Mouse (Mus musculus) spleen, adult 2 months (tissue): ENCODE data around the gene Dst. TPM values are rescaled to one million over a fixed set of nuclear protein-coding genes. Genes with fewer than 3 reads are reported as not detected.

Experiments used
- DNase-seq, 2 experiments: peaks; one replicate each; pipeline versions ENCODE4 v3.0.0 to v3.0.0-alpha.2; 2012 to 2021; ENCODE audit warnings: low spot score in 2 of 2, low read depth in 1 of 2
- H3K27ac ChIP-seq: fragments of 200-500 bp; 2 replicates; pipeline ENCODE4 v1.5.1; 2012; ENCODE audit warnings: low read length, inconsistent platforms; ENCODE audit not compliant: insufficient read depth
- H3K27me3 ChIP-seq: fragments of 200-500 bp; 2 replicates; pipeline ENCODE4 v1.6.1; 2012; ENCODE audit warnings: mild to moderate bottlenecking, moderate library complexity, low read length, inconsistent platforms; ENCODE audit not compliant: control insufficient read depth, insufficient read depth
- H3K36me3 ChIP-seq: fragments of 200-500 bp; 2 replicates; pipeline ENCODE4 v1.6.1; 2012; ENCODE audit warnings: mild to moderate bottlenecking, low read length, inconsistent platforms; ENCODE audit not compliant: control insufficient read depth, insufficient read depth
- H3K4me1 ChIP-seq: fragments of 200-500 bp; 2 replicates; pipeline ENCODE4 v1.6.1; 2011; ENCODE audit warnings: inconsistent platforms; ENCODE audit not compliant: control insufficient read depth, insufficient read depth, insufficient read length
- H3K4me3 ChIP-seq: fragments of 200-500 bp; 2 replicates; pipeline ENCODE4 v1.5.1; 2011; ENCODE audit warnings: mild to moderate bottlenecking, inconsistent platforms; ENCODE audit not compliant: insufficient read depth, insufficient read length; ENCODE audit errors: extremely low read depth
- CTCF ChIP-seq: fragments of 200-500 bp; IDR thresholded peaks from 2 replicates; pipeline ENCODE4 v1.5.1; 2011; ENCODE audit warnings: mild to moderate bottlenecking, inconsistent platforms; ENCODE audit not compliant: insufficient read depth, insufficient read length, insufficient replicate concordance; ENCODE audit errors: extremely low read depth
- POLR2A ChIP-seq: fragments of 200-500 bp; IDR thresholded peaks from 2 replicates; pipeline ENCODE4 v1.6.1; 2011; ENCODE audit warnings: low read depth, low read length, inconsistent platforms
- WGBS: fragments of 180-500 bp; shearing (Covaris S2); methylation state at CpG from one replicate; pipeline ENCODE4 v1.1.7; 2018; 5-methylcytosine and 5-hydroxymethylcytosine counted together
- polyA plus RNA-seq: library from polyadenylated mRNA; depleted of rRNA; stranded (reverse); fragments of >200 nt; gene quantifications from 2 replicates; pipeline ENCODE4 v1.2.3, GENCODE M21; 2012

Gene Dst
- polyA plus RNA-seq, 1 experiment: 7.6 TPM

DNA sequence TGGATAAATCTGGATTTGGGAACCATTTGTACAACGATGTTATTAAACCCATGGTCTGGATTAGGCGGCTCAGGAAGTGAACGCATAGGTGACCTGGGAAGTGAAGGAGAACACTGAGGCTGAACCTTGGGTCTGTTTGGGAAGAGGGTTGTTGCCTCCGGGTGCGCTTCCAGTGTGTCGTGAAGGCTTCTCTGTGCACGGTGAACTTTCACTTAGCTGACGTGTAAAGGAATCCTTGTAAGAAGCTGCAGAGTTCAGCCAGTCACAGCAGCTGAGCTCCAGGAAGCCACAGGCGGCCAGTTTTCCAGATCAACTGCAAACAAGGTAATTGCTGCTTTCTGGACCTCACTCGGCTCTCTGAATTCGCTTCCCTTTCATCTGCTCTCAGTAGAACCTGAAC is 66.4 kb downstream of the Dst start:
- WGBS: 86% methylated on average over 11 of the region's 11 CpGs
- DNase-seq: no peak
- TF ChIP-seq CTCF (no peak), POLR2A (no peak)

DNA sequence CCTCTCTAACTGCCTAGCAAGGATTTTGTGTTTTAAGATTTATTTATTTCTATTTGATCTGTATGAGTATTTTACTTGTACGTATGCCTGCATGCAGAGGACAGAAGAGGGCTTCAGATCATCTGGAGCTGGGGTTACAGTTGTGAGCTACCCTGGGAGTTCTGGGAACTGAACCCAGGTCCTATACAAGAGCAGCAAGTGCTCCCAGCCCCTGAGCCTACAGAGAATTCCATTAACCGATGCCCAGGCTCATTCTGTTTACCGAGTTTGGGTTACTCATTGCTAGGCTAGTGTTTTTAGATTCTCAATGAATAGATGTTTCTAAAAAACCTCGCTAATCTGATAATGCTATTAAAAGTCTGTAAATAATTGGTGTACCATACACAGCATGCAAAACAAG is 67.3 kb downstream of the Dst start:
- Histone ChIP-seq H3K4me3 (no peak overlapping the region), H3K4me1 (no peaks in the 10 kb centered on the region), H3K27me3 (no peaks in the 10 kb centered on the region), H3K36me3 (no peaks in the 10 kb centered on the region), H3K27ac (no peak overlapping the region)
- no peak for TF ChIP-seq CTCF
- TF ChIP-seq POLR2A: no peak
- WGBS: 85% methylated on average over 4 of the region's 4 CpGs
- DNase-seq: no peak

More for the DNA sequence above, 66.4 kb downstream of the Dst start:
- H3K4me1 ChIP-seq: no peaks in the 10 kb centered on the region
- H3K27ac ChIP-seq: no peak overlapping the region
- H3K4me3 ChIP-seq: no peak overlapping the region
- no peaks in the 10 kb centered on the region for H3K36me3 ChIP-seq
- H3K27me3 ChIP-seq: no peaks in the 10 kb centered on the region

DNA sequence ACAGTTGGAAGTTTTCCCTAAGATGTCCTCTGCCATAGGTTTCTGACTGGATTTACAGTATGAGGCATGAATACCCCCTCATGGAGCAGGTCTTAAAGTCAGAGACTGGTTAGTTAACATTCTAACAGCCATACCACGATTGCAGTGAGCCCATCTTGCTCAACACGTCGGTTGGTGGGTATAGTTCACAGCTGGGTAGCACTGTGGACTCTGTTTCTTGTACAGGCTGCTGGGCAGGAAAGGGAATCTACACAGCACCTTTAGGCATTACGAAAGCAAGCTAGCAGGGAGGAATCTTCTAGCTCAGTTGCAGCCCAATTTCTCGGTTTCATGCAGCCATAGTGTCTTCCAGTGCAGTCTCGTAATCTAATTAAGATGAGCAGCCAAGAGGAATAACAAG is 69.8 kb downstream of the Dst start:
- no peak for DNase-seq
- H3K4me1 ChIP-seq: no peaks in the 10 kb centered on the region
- H3K4me3 ChIP-seq: no peak overlapping the region
- H3K36me3 ChIP-seq: no peaks in the 10 kb centered on the region
- no peak overlapping the region for H3K27ac ChIP-seq
- no peaks in the 10 kb centered on the region for H3K27me3 ChIP-seq
- TF ChIP-seq CTCF (no peak), POLR2A (no peak)
- WGBS: 87% methylated on average over 6 of the region's 6 CpGs

DNA sequence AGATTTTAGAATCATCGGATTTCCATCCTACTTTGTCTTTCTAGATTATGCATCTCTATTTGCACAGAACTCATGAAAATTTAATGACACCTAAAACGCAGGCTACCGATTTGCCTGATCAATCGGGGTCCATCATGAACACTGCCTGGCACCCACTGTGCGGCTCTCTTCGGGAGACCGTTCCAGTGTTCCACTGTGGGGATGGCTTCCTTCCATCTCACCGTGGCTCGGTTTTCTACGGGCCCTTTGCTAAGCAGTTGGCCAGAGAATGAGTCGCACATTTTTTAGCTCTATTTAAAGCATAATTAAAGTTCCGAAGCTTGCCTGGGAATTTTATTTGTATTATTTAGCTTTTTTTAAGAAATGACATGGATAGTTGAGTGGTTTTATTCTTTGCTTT is 72.4 kb downstream of the Dst start:
- H3K4me3 ChIP-seq: no peak overlapping the region; the same call in 1 of the 2 replicates
- no peaks in the 10 kb centered on the region for H3K36me3 ChIP-seq
- no peaks in the 10 kb centered on the region for H3K27me3 ChIP-seq
- no peak overlapping the region for H3K27ac ChIP-seq
- WGBS: 94% methylated on average over 12 of the region's 12 CpGs
- no peaks in the 10 kb centered on the region for H3K4me1 ChIP-seq
- TF ChIP-seq CTCF: no peak
- TF ChIP-seq POLR2A: no peak
- DNase-seq: no peak

DNA sequence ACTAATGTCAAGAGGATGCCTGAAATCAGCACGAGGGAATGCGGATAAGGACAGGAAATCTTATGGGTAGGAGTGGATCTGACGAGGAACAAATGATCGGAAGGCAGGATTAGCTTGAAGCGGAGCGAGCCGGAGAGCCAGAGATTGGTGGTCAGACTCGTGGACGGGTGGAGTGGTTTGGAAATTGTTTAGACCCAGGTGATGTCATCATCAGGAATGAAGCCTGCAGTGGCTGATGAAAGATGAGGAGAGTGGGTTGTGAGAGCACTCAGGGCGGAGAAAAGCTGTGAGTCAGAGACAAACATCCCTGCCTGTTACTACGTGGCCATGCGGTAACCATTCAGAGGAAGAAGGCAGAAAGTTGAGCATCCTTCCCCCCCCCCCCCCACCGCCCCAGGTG is 81.6 kb downstream of the Dst start:
- Histone ChIP-seq H3K27ac (no peak overlapping the region), H3K36me3 (no peaks in the 10 kb centered on the region), H3K4me3 (no peak overlapping the region), H3K4me1 (no peaks in the 10 kb centered on the region; the same call in 1 of the 2 replicates), H3K27me3 (no peaks in the 10 kb centered on the region)
- DNase-seq: no peak
- WGBS: 87% methylated on average over 13 of the region's 13 CpGs
- TF ChIP-seq CTCF: no peak
- no peak for TF ChIP-seq POLR2A

DNA sequence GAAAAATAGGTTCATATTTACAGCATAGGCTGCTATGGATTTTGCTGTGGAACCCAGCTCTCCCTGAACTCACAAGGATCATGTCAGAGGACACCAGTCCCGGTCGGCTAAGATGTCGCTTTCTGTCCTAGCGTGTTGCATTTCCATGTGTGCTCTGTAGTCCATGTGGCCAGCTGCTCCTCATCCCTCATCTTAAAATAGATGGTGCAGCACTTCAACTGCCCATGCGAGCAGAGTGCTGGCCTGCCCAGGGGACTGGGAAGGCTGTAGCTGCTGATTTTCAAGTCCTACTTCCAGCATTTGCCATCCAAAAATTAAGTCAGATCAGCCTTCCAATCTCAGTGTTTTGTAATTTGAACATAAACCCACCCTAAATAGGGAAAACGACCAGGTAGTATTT is 83.0 kb downstream of the Dst start:
- H3K4me3 ChIP-seq: no peak overlapping the region
- TF ChIP-seq POLR2A (no peak), CTCF (no peak)

DNA sequence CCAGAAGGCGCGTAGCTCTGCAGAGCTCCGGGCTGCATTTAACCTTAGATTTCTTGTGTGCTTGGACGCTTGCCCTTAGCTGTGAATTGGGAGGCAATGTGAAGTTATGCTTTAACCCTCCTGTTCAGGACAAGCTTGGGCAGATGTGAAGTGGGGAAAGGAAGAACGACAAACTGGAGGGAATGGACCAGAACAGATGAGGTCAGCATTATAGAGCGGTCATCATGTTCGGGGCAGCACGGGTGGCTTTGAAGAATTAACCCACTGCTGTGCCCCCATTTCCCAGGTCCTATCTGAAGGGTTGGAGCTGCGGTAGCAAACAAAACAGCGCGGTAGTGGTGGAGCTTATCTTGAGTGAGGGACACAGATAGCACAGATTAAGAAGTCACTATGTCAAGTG is 84.8 kb downstream of the Dst start:
- Histone ChIP-seq H3K4me3 (no peak overlapping the region), H3K27me3 (no peaks in the 10 kb centered on the region), H3K36me3 (no peaks in the 10 kb centered on the region), H3K27ac (no peak overlapping the region), H3K4me1 (no peaks in the 10 kb centered on the region; the same call in 1 of the 2 replicates)
- TF ChIP-seq POLR2A: no peak
- WGBS: 94% methylated on average over 11 of the region's 11 CpGs
- no peak for DNase-seq

More for the DNA sequence above, 83.0 kb downstream of the Dst start:
- DNase-seq: no peak
- H3K36me3 ChIP-seq: no peaks in the 10 kb centered on the region
- no peaks in the 10 kb centered on the region for H3K27me3 ChIP-seq
- H3K27ac ChIP-seq: no peak overlapping the region
- no peaks in the 10 kb centered on the region; the same call in 1 of the 2 replicates for H3K4me1 ChIP-seq
- 95% methylated on average over 6 of the region's 6 CpGs for WGBS

DNA sequence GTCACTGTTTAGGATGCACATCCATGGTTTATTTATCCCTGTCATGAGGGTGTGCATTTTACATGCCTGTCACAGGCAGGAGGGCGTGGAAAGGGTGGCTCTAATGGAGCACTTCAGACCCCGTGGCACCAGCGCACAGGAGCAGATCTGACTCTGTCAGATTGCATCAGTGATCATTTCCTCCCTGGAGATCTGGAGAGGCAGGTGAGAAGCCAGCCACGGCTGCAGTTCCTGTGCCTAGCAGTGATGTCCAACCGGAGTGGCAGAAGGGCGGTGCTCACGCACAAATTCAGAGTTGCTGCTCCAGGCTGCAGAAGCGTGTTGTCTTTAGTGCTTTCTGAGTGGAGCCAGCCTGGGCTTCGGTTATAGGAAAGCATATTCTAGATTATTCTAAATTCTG is 86.2 kb downstream of the Dst start:
- no peak overlapping the region for H3K27ac ChIP-seq
- TF ChIP-seq POLR2A (no peak), CTCF (no peak)
- no peak for DNase-seq
- no peak overlapping the region for H3K4me3 ChIP-seq
- no peaks in the 10 kb centered on the region; the same call in 1 of the 2 replicates for H3K4me1 ChIP-seq
- 42% methylated on average over 9 of the region's 9 CpGs for WGBS
- H3K27me3 ChIP-seq: no peaks in the 10 kb centered on the region
- H3K36me3 ChIP-seq: no peaks in the 10 kb centered on the region
